Mouse (Mus musculus) kidney, postnatal 25 days (tissue): ENCODE data around the gene Tram2.

Experiments used
- DNase-seq, 2 experiments: peaks; one replicate each; pipeline ENCODE4 v3.0.0; 2021; ENCODE audit warnings: mixed read lengths in 2 of 2

Tram2 gene

GRCm38 (mm10) chr1:21067536-21068221, 11.3 kb downstream of the Tram2 start:
- no peak for DNase-seq

DNA sequence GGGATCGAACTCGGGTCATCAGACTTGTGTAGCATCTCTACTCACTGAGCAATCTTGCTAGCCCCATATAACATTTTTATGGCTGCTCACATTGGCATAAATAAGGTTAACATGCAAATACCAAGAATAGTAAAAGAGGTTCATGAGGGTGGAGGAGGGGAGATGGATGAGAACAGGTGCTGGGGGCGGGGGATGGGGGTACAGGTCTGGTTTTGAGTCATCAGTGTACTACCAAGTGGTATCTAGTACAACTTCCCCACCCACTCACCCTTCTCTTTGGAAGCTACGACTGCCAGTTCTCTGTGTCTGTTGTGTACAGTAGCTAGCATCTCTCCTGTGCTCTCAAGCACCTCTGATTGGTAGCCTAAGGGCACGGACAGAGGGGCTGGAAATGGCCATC, 14.9 kb downstream of the Tram2 start:
- no peak for DNase-seq

GRCm38 (mm10) chr1:21059385-21060109, 19.5 kb downstream of the Tram2 start:
- DNase-seq: no peak

GRCm38 (mm10) chr1:21053009-21053408, 26.0 kb downstream of the Tram2 start:
- no peak for DNase-seq

DNA sequence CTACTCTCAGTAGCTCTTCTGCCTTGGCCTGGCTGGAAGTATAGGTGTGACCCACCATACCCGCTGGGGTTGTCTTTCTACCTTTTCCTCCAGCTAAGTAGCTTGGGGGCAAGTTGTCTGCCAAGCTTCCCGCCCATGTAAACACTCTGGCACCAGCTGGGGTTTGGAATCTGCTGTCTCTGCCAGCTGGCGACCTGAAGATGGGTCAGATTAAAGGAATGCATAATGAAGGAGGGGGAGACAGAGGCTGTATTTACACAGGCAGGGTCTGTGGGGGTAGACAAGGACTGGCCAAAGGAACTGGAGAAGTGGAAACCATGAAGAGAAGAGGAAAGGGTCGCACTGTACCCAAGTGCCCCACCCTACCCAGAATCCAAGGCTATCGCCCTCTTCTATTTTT, 26.4 kb downstream of the Tram2 start:
- peak in 1 of 2 experiments; percentile 47 for DNase-seq

- no peak for DNase-seq
These were observed 26.9 kb downstream of the Tram2 start for GRCm38 (mm10) chr1:21052132-21052545.

- DNase-seq: no peak
These were observed 30.0 kb downstream of the Tram2 start for GRCm38 (mm10) chr1:21049005-21049404.

DNA sequence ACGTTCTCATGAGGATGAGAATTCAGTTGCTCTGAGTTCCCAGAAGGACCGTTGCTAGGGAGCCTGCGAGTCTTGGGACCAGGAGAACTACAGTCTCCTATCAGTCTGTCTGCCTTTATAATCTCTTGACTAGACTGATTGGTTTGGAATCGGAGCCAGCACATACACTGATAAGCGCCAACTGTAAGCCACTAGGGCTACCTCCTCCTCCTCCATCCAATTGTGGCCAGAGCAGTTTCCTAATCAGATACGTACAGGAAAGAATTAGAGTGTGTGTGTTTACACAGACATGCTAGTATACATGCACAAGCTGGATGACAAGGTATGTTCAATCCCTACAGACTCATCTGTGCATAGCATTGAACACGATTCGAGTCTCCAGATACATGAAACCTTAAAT, 30.6 kb downstream of the Tram2 start:
- no peak for DNase-seq

- no peak for DNase-seq
These were observed 36.6 kb downstream of the Tram2 start for GRCm38 (mm10) chr1:21042461-21042860.

DNA sequence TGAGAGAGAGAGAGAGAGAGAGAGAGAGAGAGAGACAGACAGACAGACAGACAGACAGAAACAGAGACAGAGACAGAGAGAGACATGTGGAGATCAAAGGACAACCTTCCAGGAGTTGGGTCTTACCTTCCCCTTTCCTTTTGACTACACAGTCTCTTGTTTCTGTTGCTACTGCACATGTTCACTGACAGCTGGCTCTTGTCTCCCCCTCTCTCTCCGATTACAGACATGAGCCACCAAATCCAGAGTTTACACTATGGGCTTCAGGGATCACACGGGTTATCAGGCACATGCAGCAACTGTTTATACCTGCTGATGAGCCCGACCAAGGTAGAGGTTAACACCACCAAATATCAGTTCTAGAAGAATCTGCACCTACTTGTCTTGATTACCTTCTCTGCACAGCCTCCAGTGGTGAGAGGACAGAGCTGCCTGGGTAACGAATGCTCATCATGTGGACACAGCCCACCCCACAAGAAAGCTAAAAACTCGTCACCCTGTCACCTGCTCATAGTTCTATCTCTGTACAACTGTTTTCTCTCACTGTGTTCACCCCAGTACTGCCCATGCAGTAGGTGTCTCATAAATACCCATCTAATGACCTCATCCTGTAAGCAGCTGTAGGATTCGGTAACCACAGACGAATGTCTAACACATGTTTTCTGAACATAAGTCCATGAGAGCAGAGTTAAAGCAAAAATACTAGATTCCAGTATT, 38.3 kb downstream of the Tram2 start:
- no peak for DNase-seq

DNA sequence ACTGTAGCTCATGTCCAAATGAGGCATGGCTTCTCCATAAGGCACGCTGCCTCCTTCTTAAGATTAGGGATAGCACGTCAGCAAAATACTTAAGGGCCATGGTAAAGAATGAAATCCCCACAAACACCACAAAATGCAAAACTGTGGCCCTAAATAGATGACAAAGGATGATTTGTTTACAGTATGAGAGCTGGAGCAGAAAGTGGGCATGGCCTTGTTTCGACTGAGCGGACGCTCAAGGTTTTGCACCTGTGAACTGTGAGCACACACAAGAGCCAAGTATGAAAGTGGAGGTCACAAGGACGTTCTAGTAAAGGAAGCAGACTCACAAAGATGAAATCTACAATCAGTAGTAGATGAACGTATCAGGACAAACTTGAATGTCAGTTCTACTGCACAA, 38.9 kb downstream of the Tram2 start:
- DNase-seq: no peak

DNA sequence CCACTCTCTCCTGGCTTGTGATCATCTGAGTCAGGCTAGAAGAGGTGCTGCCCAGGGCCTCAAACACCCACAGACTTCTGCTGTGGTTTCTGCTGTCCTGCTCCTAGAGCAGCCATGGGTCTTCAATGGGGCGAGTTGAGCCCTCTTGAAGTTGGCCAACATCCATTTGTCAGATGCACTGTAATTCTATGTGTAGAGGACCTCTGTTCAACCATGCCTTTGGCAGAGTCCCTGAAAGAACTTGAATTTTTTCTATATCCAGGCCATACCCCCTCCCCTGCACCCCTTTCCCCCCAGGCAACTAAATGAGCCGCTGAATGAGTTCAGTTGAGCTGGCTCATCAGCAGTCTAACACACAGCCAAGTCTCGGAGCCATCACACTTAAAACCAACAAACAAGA, 39.5 kb downstream of the Tram2 start:
- DNase-seq: no peak

DNA sequence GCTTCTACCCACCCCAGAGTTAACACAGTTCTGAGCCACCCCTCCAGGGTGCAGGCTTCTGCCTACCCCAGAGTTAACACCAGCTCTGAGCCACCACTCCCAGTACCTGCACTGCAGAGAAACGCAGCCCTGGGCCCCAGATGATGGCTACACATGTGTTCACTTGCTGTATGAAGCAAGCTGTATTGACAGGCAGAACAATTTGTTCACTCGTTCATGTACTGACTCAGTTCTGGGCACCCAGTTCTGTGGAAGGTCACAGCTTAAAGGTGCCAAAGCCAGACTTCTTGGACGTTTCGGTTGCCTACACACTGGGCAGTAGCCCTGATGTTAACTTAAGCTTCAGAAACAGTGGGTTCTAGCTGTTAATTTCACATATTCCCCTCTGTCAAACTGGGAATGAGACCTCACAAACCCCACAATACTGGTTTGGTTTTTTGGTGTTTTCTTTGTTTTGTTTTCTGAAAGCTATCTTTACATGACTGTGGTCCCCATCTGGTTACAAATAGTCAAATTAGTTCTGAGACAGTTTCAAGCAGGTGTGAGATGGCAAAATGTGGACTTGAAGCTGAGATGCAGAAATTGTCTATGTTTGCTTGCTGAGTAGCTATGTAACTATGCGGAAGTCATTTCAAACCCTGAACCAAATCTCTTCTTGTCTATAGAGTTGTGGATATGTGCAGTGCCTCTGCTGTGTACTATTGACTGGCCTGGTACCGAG, 41.0 kb downstream of the Tram2 start:
- DNase-seq: no peak

- DNase-seq: no peak
These were observed 43.2 kb downstream of the Tram2 start for GRCm38 (mm10) chr1:21035878-21036277.

- no peak for DNase-seq
These were observed 45.3 kb downstream of the Tram2 start for GRCm38 (mm10) chr1:21033792-21034119.

- DNase-seq: no peak
These were observed 45.8 kb downstream of the Tram2 start for GRCm38 (mm10) chr1:21033065-21033791.

GRCm38 (mm10) chr1:21031650-21032049, 47.4 kb downstream of the Tram2 start:
- DNase-seq: no peak

DNA sequence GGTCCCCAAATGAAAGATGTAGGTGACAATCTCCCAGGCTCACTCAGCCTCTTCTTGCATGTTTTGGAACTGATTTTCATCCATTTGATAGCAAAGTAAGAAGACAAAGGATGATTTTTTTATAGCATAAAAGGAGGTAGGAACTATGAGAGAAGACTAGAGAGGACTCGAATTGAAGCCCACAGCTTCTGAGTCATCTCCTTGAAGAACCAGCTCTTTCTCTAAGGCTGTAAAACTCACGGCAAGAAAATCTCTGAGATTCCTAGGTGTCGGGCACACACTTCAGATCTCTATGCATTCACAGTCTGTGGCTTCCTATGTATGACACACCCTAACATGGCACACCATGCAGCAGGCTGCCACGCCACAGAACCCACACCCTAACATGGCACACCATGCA, 50.0 kb downstream of the Tram2 start:
- no peak for DNase-seq

DNA sequence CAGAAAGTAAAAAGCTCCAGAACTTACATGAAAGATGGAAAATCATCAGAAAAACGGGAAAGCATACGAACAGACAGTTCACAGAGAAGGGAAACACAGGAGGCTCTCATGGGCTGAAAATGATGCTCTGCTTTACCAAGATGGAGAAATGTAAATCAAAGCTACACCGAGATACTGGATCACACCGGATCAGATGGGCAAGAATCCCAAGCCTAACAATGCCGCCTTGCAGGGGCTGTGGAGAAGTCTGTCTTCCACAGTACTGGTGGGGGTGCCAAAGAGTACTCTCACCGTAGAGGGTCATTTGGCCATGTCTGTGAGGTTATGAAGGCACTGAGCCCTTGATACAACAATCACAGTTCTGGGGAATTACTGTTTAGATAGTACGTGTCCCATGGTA, 52.5 kb downstream of the Tram2 start:
- DNase-seq: no peak

GRCm38 (mm10) chr1:21025203-21025602, 53.8 kb downstream of the Tram2 start:
- no peak for DNase-seq

DNA sequence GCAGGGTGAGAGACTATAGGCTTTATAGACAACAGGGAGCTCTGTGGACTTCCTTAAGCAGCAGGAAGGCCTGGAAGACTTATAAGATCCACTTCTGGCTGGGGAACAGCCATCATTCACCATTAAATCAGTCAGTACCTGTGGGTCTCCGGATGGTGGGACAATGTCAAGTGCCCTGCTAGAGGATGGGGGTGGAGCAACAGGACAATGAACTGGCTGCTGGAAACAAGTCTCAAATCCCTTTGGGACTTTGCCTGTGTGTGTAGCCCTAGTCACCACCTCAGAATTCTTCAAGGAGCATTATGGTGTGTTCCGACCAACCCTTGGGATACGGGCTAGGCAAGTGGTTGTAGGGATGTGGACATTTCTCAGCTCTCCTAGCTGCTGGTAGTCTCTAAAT, 55.9 kb downstream of the Tram2 start:
- no peak for DNase-seq

DNA sequence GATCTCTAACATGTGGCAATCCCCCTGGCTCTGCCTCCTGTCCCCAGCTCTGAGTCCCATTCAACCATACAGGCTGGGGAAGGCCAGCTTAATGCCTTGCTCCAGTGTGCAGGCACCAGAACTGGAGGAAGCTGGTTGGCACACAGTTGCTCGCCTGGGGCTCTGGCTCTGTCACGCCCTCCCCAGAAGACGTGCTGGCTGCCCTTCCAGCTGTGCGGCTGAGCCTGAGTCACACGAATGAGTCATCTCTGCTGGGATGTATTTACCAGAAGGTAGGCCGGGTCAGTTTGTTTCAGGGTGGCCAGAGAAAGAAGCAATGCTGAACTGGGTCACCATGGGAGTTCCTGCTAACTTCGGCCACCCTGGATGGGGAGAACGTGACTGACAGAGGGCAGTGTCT, 64.6 kb downstream of the Tram2 start:
- DNase-seq: peak; percentile 13 to 58
